Mouse (Mus musculus) MEL (cell line): ENCODE measurements around the gene Tarbp2. TPM values are rescaled to one million over a fixed set of nuclear protein-coding genes. Genes with fewer than 3 reads are reported as not detected.

Experiments used
- DNase-seq: peaks from one replicate; pipeline ENCODE4 v3.0.0; 2011; ENCODE audit warnings: low read depth, low spot score
- H3K27ac ChIP-seq: 2 replicates; pipeline ENCODE4 v1.5.1; 2012; ENCODE audit warnings: low read depth, mild to moderate bottlenecking, control low read depth, low read length, moderate library complexity; ENCODE audit not compliant: control insufficient read depth
- H3K27me3 ChIP-seq, 2 experiments: fragments of 150-350 bp in 1 of 2; sonication (generic) in 1 of 2; 2 replicates each; pipeline ENCODE4 v1.6.1; 2012; ENCODE audit warnings: low read length in 2 of 2, mild to moderate bottlenecking in 2 of 2, improper control_type of control experiment in 1 of 2, moderate library complexity in 1 of 2; ENCODE audit not compliant: insufficient read depth in 2 of 2, control insufficient read depth in 1 of 2
- H3K36me3 ChIP-seq, 2 experiments: 2 replicates each; pipeline ENCODE4 v1.6.1; 2012 to 2014; ENCODE audit warnings: low read length in 2 of 2, improper control_type of control experiment in 1 of 2, inconsistent platforms in 1 of 2, mild to moderate bottlenecking in 1 of 2; ENCODE audit not compliant: insufficient read depth in 2 of 2, control insufficient read depth in 1 of 2
- H3K4me1 ChIP-seq, 2 experiments: fragments of 150-350 bp in 1 of 2; sonication (generic) in 1 of 2; 2 replicates each; pipeline ENCODE4 v1.6.1; 2012; ENCODE audit warnings: low read length in 2 of 2, improper control_type of control experiment in 1 of 2, mild to moderate bottlenecking in 1 of 2; ENCODE audit not compliant: insufficient read depth in 2 of 2, control insufficient read depth in 1 of 2
- H3K4me3 ChIP-seq, 2 experiments: fragments of 150-350 bp in 1 of 2; sonication (generic) in 1 of 2; 2 replicates each; pipeline ENCODE4 v1.5.1; 2012; ENCODE audit warnings: low read depth in 2 of 2, low read length in 2 of 2, mild to moderate bottlenecking in 2 of 2, moderate library complexity in 2 of 2, control low read depth in 1 of 2, improper control_type of control experiment in 1 of 2; ENCODE audit not compliant: control insufficient read depth in 1 of 2, insufficient read depth in 1 of 2
- H3K79me2 ChIP-seq: 2 replicates; pipeline ENCODE4 v1.6.1; 2012; ENCODE audit warnings: mild to moderate bottlenecking, low read length, moderate library complexity; ENCODE audit not compliant: control insufficient read depth, poor library complexity, insufficient read depth
- H3K9ac ChIP-seq: 2 replicates; pipeline ENCODE4 v1.6.1; 2012; ENCODE audit warnings: low read depth, mild to moderate bottlenecking, control low read depth, low read length, moderate library complexity; ENCODE audit not compliant: control insufficient read depth, poor library complexity, severe bottlenecking
- H3K9me3 ChIP-seq: fragments of 150-350 bp; sonication (generic); replicated peaks from 2 replicates; pipeline ENCODE4 v1.6.1; 2012; ENCODE audit warnings: mild to moderate bottlenecking, low read length, improper control_type of control experiment, moderate library complexity; ENCODE audit not compliant: insufficient read depth
- CHD1 ChIP-seq: IDR thresholded peaks from 2 replicates; pipeline ENCODE4 v1.6.1; 2012; ENCODE audit warnings: low read depth, mild to moderate bottlenecking, inconsistent platforms, low read length, improper control_type of control experiment
- CHD2 ChIP-seq: IDR thresholded peaks from 2 replicates; pipeline ENCODE4 v1.6.1; 2011; ENCODE audit warnings: low read length, improper control_type of control experiment
- ELF1 ChIP-seq: IDR thresholded peaks from 2 replicates; pipeline ENCODE4 v1.6.1; 2014; ENCODE audit warnings: low read depth, mild to moderate bottlenecking, inconsistent platforms, low read length, improper control_type of control experiment, moderate library complexity
- EP300 ChIP-seq, 2 experiments: IDR thresholded peaks; 2 replicates each; pipeline ENCODE4 v1.6.1; 2011; ENCODE audit warnings: improper control_type of control experiment in 2 of 2, low read length in 2 of 2, low read depth in 1 of 2, mild to moderate bottlenecking in 1 of 2
- GATA1 ChIP-seq: IDR thresholded peaks from 2 replicates; pipeline ENCODE4 v1.6.1; 2011; ENCODE audit warnings: low read depth, low read length, improper control_type of control experiment
- JUND ChIP-seq: IDR thresholded peaks from 2 replicates; pipeline ENCODE4 v1.6.1; 2011; ENCODE audit warnings: low read depth, mild to moderate bottlenecking, improper control_type of control experiment, low read length
- KAT2A ChIP-seq: conservative IDR thresholded peaks from 2 replicates; pipeline ENCODE4 v1.6.1; 2012; ENCODE audit warnings: low read depth, low read length, improper control_type of control experiment, inconsistent platforms
- MAFK ChIP-seq: IDR thresholded peaks from 2 replicates; pipeline ENCODE4 v1.6.1; 2011; ENCODE audit warnings: low read depth, mild to moderate bottlenecking, low read length, improper control_type of control experiment, borderline replicate concordance
- MYB ChIP-seq: IDR thresholded peaks from 2 replicates; pipeline ENCODE4 v1.6.1; 2011; ENCODE audit warnings: mild to moderate bottlenecking, low read depth, low read length, improper control_type of control experiment
- MYC ChIP-seq: IDR thresholded peaks from 2 replicates; pipeline ENCODE4 v1.6.1; 2011; ENCODE audit warnings: low read depth, mild to moderate bottlenecking, low read length, improper control_type of control experiment, moderate library complexity
- NELFE ChIP-seq: IDR thresholded peaks from 2 replicates; pipeline ENCODE4 v1.6.1; 2011; ENCODE audit warnings: low read depth, low read length, improper control_type of control experiment
- NRF1 ChIP-seq: IDR thresholded peaks from 2 replicates; pipeline ENCODE4 v1.6.1; 2014; ENCODE audit warnings: low read depth, mild to moderate bottlenecking, inconsistent platforms, low read length, improper control_type of control experiment, moderate library complexity; ENCODE audit not compliant: poor library complexity, insufficient read depth, severe bottlenecking
- RAD21 ChIP-seq: IDR thresholded peaks from 2 replicates; pipeline ENCODE4 v1.6.1; 2011; ENCODE audit warnings: mild to moderate bottlenecking, low read depth, low read length, improper control_type of control experiment
- SIN3A ChIP-seq: IDR thresholded peaks from 2 replicates; pipeline ENCODE4 v1.6.1; 2012; ENCODE audit warnings: low read length, improper control_type of control experiment, inconsistent platforms
- SMC3 ChIP-seq: IDR thresholded peaks from 2 replicates; pipeline ENCODE4 v1.6.1; 2011; ENCODE audit warnings: low read depth, low read length, improper control_type of control experiment
- TAL1 ChIP-seq: IDR thresholded peaks from 2 replicates; pipeline ENCODE4 v1.6.1; 2012; ENCODE audit warnings: mild to moderate bottlenecking, inconsistent platforms, low read length, moderate library complexity, mixed read lengths
- TBP ChIP-seq: IDR thresholded peaks from 2 replicates; pipeline ENCODE4 v1.8.0; 2011; ENCODE audit warnings: low read depth, low read length, improper control_type of control experiment
- USF1 ChIP-seq: IDR thresholded peaks from 2 replicates; pipeline ENCODE4 v1.6.1; 2014; ENCODE audit warnings: low read depth, mild to moderate bottlenecking, inconsistent platforms, low read length, improper control_type of control experiment, moderate library complexity
- USF2 ChIP-seq, 2 experiments: IDR thresholded peaks; 2 replicates each; pipeline ENCODE4 v1.6.1; 2011 to 2012; ENCODE audit warnings: improper control_type of control experiment in 2 of 2, low read length in 2 of 2, borderline replicate concordance in 1 of 2, inconsistent platforms in 1 of 2, low read depth in 1 of 2, mild to moderate bottlenecking in 1 of 2; ENCODE audit not compliant: insufficient read depth in 1 of 2
- ZC3H11A ChIP-seq: IDR thresholded peaks from 2 replicates; pipeline ENCODE4 v1.6.1; 2012; ENCODE audit warnings: low read depth, mild to moderate bottlenecking, inconsistent platforms, low read length, improper control_type of control experiment
- ZNF384 ChIP-seq: IDR thresholded peaks from 2 replicates; pipeline ENCODE4 v1.6.1; 2012; ENCODE audit warnings: low read depth, mild to moderate bottlenecking, inconsistent platforms, low read length, improper control_type of control experiment
- polyA plus RNA-seq, 2 experiments: library from polyadenylated mRNA; stranded (reverse) in 1 of 2; unstranded in 1 of 2; fragments of >175 nt in 1 of 2; fragments of >200 nt in 1 of 2; gene quantifications; 2 replicates each; pipeline versions ENCODE4 v1.2.1 to v1.2.4; 2012; ENCODE audit warnings: low replicate concordance in 2 of 2, low read depth in 1 of 2; ENCODE audit not compliant: insufficient read length in 2 of 2, insufficient read depth in 1 of 2, missing spikeins in 1 of 2
- total RNA-seq: library from RNA; depleted of rRNA; stranded (reverse); fragments of 300-350 nt; gene quantifications from 2 replicates; pipeline ENCODE4 v1.2.3, GENCODE M21; 2012

Gene Tarbp2
- total and polyA plus RNA-seq, 3 experiments, result 155 to 182 TPM; not detected in 1

DNA sequence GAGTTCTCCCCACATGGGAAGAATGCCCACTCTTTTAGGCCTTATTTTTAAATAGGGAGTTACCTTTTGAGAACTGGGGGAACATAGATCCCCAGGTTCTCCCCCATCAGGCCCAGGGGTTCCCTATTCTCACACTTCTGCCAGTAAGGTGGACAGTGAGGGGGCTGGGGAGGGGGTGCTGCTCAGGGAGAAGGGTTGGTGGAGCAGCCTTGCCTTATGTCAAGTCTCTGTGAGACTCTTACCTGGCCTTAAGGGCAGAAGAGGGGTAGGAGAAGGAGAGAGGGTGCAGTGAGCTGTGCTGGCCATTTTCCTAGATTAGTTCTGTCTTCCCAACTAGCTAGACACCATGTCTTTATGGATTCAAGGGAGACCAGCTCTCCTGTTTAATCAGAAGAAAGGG, 5.5 kb upstream of the Tarbp2 start:
- Histone ChIP-seq H3K9me3 (no peaks in the 10 kb centered on the region), H3K4me1 (peaks cover 0 to 22% of the 10 kb centered on the region in 2 experiments; a peak in 2 of 4 replicates), H3K27ac (no peak overlapping the region), H3K9ac (no peak overlapping the region), H3K36me3 (peaks cover 0 to 3% of the 10 kb centered on the region in 2 experiments; a peak in 2 of 4 replicates), H3K79me2 (no peaks in the 10 kb centered on the region), H3K27me3 (no peaks in the 10 kb centered on the region), H3K4me3 (no peak overlapping the region)
- no peak for DNase-seq
- TF ChIP-seq MYC, result no peak
- no peak for TF ChIP-seq ELF1
- TF ChIP-seq MAFK, result no peak
- TF ChIP-seq ZNF384, result no peak
- TF ChIP-seq TBP, result no peak
- TF ChIP-seq KAT2A, result no peak
- no peak for TF ChIP-seq JUND
- TF ChIP-seq CHD2, result no peak
- TF ChIP-seq GATA1, result no peak
- no peak for TF ChIP-seq TAL1
- TF ChIP-seq SIN3A, result no peak
- TF ChIP-seq RAD21, result no peak
- no peak for TF ChIP-seq USF2 (IDR thresholded peaks at IDR 0.05; ENCODE audit: borderline replicate concordance in 1 of 2, insufficient read depth in 1 of 2, low read depth in 1 of 2, low read length in 2 of 2)

DNA sequence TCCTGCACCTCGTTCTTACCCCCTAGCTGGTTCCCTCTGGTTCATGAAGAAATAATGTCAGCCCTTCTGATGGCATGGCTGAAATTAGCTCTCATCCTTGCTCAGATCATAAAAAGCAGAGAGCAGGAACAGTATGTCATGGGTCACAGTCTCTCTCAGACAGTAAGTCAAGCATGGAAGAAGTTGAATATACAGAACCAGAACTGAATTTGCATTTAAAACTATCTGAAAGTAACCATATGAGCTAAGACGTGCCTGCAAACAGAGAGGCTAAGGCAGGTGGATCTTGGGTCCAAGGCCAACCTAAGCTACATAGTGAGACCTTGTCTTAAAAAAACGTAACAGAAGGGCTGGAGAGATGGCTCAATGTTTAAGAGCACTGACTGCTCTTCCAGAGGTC, 5.0 kb upstream of the Tarbp2 start:
- TF ChIP-seq EP300 (IDR thresholded peaks at IDR 0.05; ENCODE audit: low read depth in 1 of 2, low read length in 2 of 2) (no peak), CHD1 (no peak), ELF1 (no peak), SMC3 (no peak), RAD21 (no peak), NELFE (no peak), TBP (no peak), MYB (no peak), USF1 (no peak), GATA1 (no peak), ZC3H11A (no peak), NRF1 (no peak)
- H3K27me3 ChIP-seq, result no peaks in the 10 kb centered on the region
- no peak for DNase-seq
- H3K9ac ChIP-seq, result no peak overlapping the region
- no peak overlapping the region for H3K4me3 ChIP-seq
- H3K4me1 ChIP-seq, result peaks cover 0 to 22% of the 10 kb centered on the region in 2 experiments; a peak in 2 of 4 replicates
- no peaks in the 10 kb centered on the region for H3K79me2 ChIP-seq
- no peaks in the 10 kb centered on the region for H3K9me3 ChIP-seq
- H3K27ac ChIP-seq, result no peak overlapping the region
- peaks cover 0 to 3% of the 10 kb centered on the region in 2 experiments; a peak in 2 of 4 replicates for H3K36me3 ChIP-seq
